Comparison of ENCODE assay signal across 8 mouse cellular contexts in the genomic region with DNA sequence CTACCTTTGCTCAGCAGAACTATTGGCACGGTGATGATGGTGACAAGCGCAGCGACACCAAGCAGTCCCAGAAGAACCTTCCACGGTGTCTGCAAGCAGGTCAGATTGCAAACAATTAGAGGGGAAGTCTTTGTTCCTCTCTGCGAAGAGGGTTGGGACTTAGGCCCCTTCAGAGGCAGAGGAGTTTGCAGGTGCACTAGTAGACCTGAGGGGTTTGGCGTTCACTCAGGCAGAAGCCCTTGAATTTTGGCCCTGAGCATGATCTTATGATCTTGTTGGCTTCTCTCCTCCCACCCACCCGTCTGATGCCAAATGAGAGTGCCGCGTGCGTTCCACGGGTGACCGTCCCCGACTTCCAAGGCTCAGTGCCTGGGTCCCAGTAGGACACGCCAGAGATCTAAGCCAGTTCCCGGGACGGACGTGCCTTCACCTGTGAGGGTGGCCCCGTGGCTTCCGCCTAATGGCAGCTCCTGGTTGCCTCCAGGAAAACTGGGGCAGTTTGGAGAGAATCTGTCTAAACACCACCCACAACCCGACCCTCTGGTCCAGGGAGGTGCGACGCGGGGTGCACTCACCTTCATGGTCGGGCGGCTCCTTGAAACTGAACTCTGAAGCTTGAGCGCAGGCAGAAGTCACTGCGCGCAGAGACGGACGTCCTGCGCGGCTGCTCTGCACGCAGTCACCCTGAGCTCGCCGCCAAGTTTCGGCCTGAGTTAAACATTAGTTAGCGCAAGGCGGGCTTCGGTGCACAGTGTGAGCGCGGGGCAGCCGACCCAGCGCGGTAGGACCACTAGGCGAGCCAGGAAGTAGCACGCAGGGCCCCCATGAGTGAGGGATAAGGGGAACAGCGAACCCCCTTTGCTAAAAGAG. TPM values are rescaled to one million over a fixed set of nuclear protein-coding genes. Genes with fewer than 3 reads are reported as not detected.
DNase-seq lines count a peak whose midpoint lies in the region; ATAC-seq and TF ChIP-seq lines count a peak whose summit lies in the region.

No protein-coding gene starts in this region.

- peaks cover 6% of the 10 kb centered on the region; the same call in 1 of the 2 replicates for H3K27me3 ChIP-seq in hindbrain, embryonic 11.5 days (ENCODE audit: control insufficient read depth, insufficient read depth, low read length)
- peaks cover 33% of the 10 kb centered on the region for H3K27me3 ChIP-seq in limb, embryonic 13.5 days
- peaks cover 6% of the 10 kb centered on the region; the same call in 1 of the 2 replicates for H3K27me3 ChIP-seq in midbrain, embryonic 11.5 days (ENCODE audit: control insufficient read depth, insufficient read depth, low read length)
- H3K27me3 ChIP-seq in testis, adult 2 months (ENCODE audit: control insufficient read depth, insufficient read depth, low read length): no peaks in the 10 kb centered on the region

- no peak for TF ChIP-seq CTCF in embryonic fibroblast, embryonic 13.5 days (IDR thresholded peaks at IDR 0.05; ENCODE audit: borderline replicate concordance, insufficient read depth, low read length)
- no peak for TF ChIP-seq CTCF in testis, adult 2 months (IDR thresholded peaks at IDR 0.05; ENCODE audit: control insufficient read depth, insufficient read depth, insufficient replicate concordance, low read depth, low read length)

- H3K9ac ChIP-seq in ES-E14 (ENCODE audit: insufficient read depth, low read depth, low read length, poor library complexity, severe bottlenecking): peak overlapping the region; percentile 47; the same call in 1 of the 2 replicates
- peak overlapping the region; percentile 41; the same call in 1 of the 2 replicates for H3K9ac ChIP-seq in hindbrain, embryonic 11.5 days (ENCODE audit: low read depth, low read length)
- peak overlapping the region; percentile 60 for H3K9ac ChIP-seq in limb, embryonic 13.5 days
- H3K9ac ChIP-seq in midbrain, embryonic 11.5 days (ENCODE audit: low read length): peak overlapping the region; percentile 44

- TF ChIP-seq POLR2A in embryonic fibroblast, embryonic 13.5 days (IDR thresholded peaks at IDR 0.05; ENCODE audit: low read depth, low read length): no peak
- TF ChIP-seq POLR2A in testis, adult 2 months (IDR thresholded peaks at IDR 0.05; ENCODE audit: control insufficient read depth, low read depth, low read length): 0 out of 2 replicates have a peak, but pooled peaks have one; percentile 6

- WGBS in hindbrain, embryonic 11.5 days: 7% methylated on average over 47 of the region's 47 CpGs
- 7% methylated on average over 47 of the region's 47 CpGs for WGBS in limb, embryonic 13.5 days
- 7% methylated on average over 47 of the region's 47 CpGs for whole genome bisulfite sequencing in midbrain, embryonic 11.5 days

- no peaks in the 10 kb centered on the region for H3K36me3 ChIP-seq in ES-E14 (ENCODE audit: control insufficient read depth, insufficient read depth, low read length, poor library complexity, severe bottlenecking)
- H3K36me3 ChIP-seq in hindbrain, embryonic 11.5 days (ENCODE audit: control insufficient read depth, insufficient read depth, low read length): no peaks in the 10 kb centered on the region
- no peaks in the 10 kb centered on the region for H3K36me3 ChIP-seq in limb, embryonic 13.5 days
- H3K36me3 ChIP-seq in midbrain, embryonic 11.5 days (ENCODE audit: control insufficient read depth, insufficient read depth, low read length): no peaks in the 10 kb centered on the region
- no peaks in the 10 kb centered on the region for H3K36me3 ChIP-seq in testis, adult 2 months (ENCODE audit: control insufficient read depth, insufficient read depth, low read length)

- H3K4me2 ChIP-seq in hindbrain, embryonic 11.5 days (replicated peaks; ENCODE audit: low read depth, low read length): peak overlapping the region; percentile 77
- peak overlapping the region; percentile 89 for H3K4me2 ChIP-seq in limb, embryonic 13.5 days (replicated peaks)
- peak overlapping the region; percentile 76 for H3K4me2 ChIP-seq in midbrain, embryonic 11.5 days

- no peaks in the 10 kb centered on the region for H3K9me3 ChIP-seq in ES-E14 (ENCODE audit: control insufficient read depth, insufficient read depth, low read depth, low read length)
- no peaks in the 10 kb centered on the region for H3K9me3 ChIP-seq in hindbrain, embryonic 11.5 days (ENCODE audit: control insufficient read depth, low read length)
- no peaks in the 10 kb centered on the region for H3K9me3 ChIP-seq in limb, embryonic 13.5 days
- no peaks in the 10 kb centered on the region for H3K9me3 ChIP-seq in midbrain, embryonic 11.5 days (ENCODE audit: control insufficient read depth, low read length)

- no peak overlapping the region; the same call in 1 of the 2 replicates for H3K27ac ChIP-seq in ES-E14 (ENCODE audit: insufficient read depth, low read depth, low read length, poor library complexity, severe bottlenecking)
- H3K27ac ChIP-seq in embryonic fibroblast, embryonic 13.5 days (ENCODE audit: insufficient read depth, low read length): no peak overlapping the region
- H3K27ac ChIP-seq in hindbrain, embryonic 11.5 days (ENCODE audit: low read depth, low read length): no peak overlapping the region
- no peak overlapping the region for H3K27ac ChIP-seq in limb, embryonic 13.5 days
- H3K27ac ChIP-seq in midbrain, embryonic 11.5 days (ENCODE audit: low read depth, low read length): no peak overlapping the region
- H3K27ac ChIP-seq in testis, adult 2 months (ENCODE audit: control insufficient read depth, insufficient read depth, low read depth, low read length): no peak overlapping the region

- ATAC-seq in hindbrain, embryonic 11.5 days (ENCODE audit: low FRiP score): peak; percentile 82
- ATAC-seq in limb, embryonic 13.5 days (ENCODE audit: low FRiP score, low read depth): peak; percentile 87; the same call in 1 of the 2 replicates
- peak; percentile 74 for ATAC-seq in midbrain, embryonic 11.5 days (ENCODE audit: low FRiP score)
- ATAC-seq in cerebellum, adult (ENCODE audit: insufficient number of reproducible peaks, low FRiP score, low TSS enrichment): no peak

- peak overlapping the region; percentile 61 to 66 for H3K4me3 ChIP-seq in ES-E14 (ENCODE audit: insufficient read depth in 1 of 2, low read depth in 1 of 2, low read length in 2 of 2, poor library complexity in 1 of 2, severe bottlenecking in 1 of 2)
- peak overlapping the region; percentile 22; the same call in 1 of the 2 replicates for H3K4me3 ChIP-seq in embryonic fibroblast, embryonic 13.5 days (ENCODE audit: insufficient read depth, low read length)
- H3K4me3 ChIP-seq in hindbrain, embryonic 11.5 days (ENCODE audit: low read depth, low read length): peak overlapping the region; percentile 38
- H3K4me3 ChIP-seq in limb, embryonic 13.5 days: peak overlapping the region; percentile 49
- H3K4me3 ChIP-seq in midbrain, embryonic 11.5 days (ENCODE audit: low read depth, low read length): peak overlapping the region; percentile 36
- H3K4me3 ChIP-seq in testis, adult 2 months (ENCODE audit: control insufficient read depth, low read depth, low read length): peak overlapping the region; percentile 47

- in situ Hi-C loops in ES-E14 (cut with MboI; ENCODE audit: low sequenced_read_pairs in 2 of 2, unreplicated experiment in 2 of 2): no loop called here

- DNase-seq in CD4-positive helper T cell, adult 2 months (ENCODE audit: low read depth, low spot score): peak; percentile 62
- DNase-seq in ES-E14 (ENCODE audit: low read depth, low spot score): no peak
- peak; percentile 47 for DNase-seq in hindbrain, embryonic 11.5 days (ENCODE audit: low spot score)
- DNase-seq in midbrain, embryonic 11.5 days (ENCODE audit: low spot score, missing footprints): peak; percentile 94

- peaks cover 9 to 10% of the 10 kb centered on the region in 2 experiments for H3K4me1 ChIP-seq in ES-E14 (ENCODE audit: control insufficient read depth in 2 of 2, insufficient read depth in 2 of 2, low read length in 2 of 2, poor library complexity in 1 of 2)
- H3K4me1 ChIP-seq in embryonic fibroblast, embryonic 13.5 days (ENCODE audit: control insufficient read depth, insufficient read depth, low read length): no peaks in the 10 kb centered on the region; the same call in 1 of the 2 replicates
- H3K4me1 ChIP-seq in hindbrain, embryonic 11.5 days (replicated peaks; ENCODE audit: control insufficient read depth, insufficient read depth, low read length): 0 out of 2 replicates have a peak, but pooled peaks cover 2% of the 10 kb centered on the region
- peaks cover 21% of the 10 kb centered on the region; the same call in 1 of the 2 replicates for H3K4me1 ChIP-seq in limb, embryonic 13.5 days
- H3K4me1 ChIP-seq in midbrain, embryonic 11.5 days (ENCODE audit: control insufficient read depth, insufficient read depth, low read length): no peaks in the 10 kb centered on the region
- peaks cover 9% of the 10 kb centered on the region for H3K4me1 ChIP-seq in testis, adult 2 months (ENCODE audit: control insufficient read depth, insufficient read depth, low read length)

TF ChIP-seq in ES-E14, 5 proteins besides CTCF, POLR2A, EP300 and RAD21:
- TF ChIP-seq CHD2 (IDR thresholded peaks at IDR 0.05; ENCODE audit: low read depth, low read length) (no peak), HCFC1 (IDR thresholded peaks at IDR 0.05; ENCODE audit: borderline replicate concordance, insufficient read depth, low read length) (no peak), ZC3H11A (IDR thresholded peaks at IDR 0.05; ENCODE audit: borderline replicate concordance, low read depth, low read length) (no peak), ZNF384 (IDR thresholded peaks at IDR 0.05; ENCODE audit: low read depth, low read length) (no peak), MAFK (IDR thresholded peaks at IDR 0.05; ENCODE audit: insufficient read depth, low read depth, low read length) (no peak)
TF ChIP-seq in ES-E14: peak in this region for 0.

RNA-seq across cellular contexts. Expression of a gene that starts 0.6 kb away (rescaled TPM):
- 24.7 and 26.1 TPM in 2 replicates for total RNA-seq in ES-E14 (2012; rRNA removed)
- polyA plus RNA-seq in embryonic fibroblast, embryonic 13.5 days (2011; ENCODE audit: insufficient read length, low read depth, missing spikeins): 0.27 and 0.90 TPM in 2 replicates
- 0.82 and 1.1 TPM in 2 replicates for polyA plus RNA-seq in hindbrain, embryonic 11.5 days (2014; fragmentation: Nextera tagmentation; extraction: Ambion mirVana)
- 0.67 and 1.3 TPM in 2 replicates for polyA plus RNA-seq in limb, embryonic 13.5 days (2015; fragmentation: Nextera tagmentation; extraction: Ambion mirVana)
- 0.80 and 1.2 TPM in 2 replicates for polyA plus RNA-seq in midbrain, embryonic 11.5 days (2014; fragmentation: Nextera tagmentation; extraction: Ambion mirVana)
- 0.25 and 0.84 TPM in 2 replicates for polyA plus RNA-seq in testis, adult 2 months (2012; rRNA removed)
